In genomic region chr1:171118269-171118684, GRCm38 (mm10) we compare ENCODE assay signal across 7 mouse cellular contexts. TPM values are rescaled to one million over a fixed set of nuclear protein-coding genes. Genes with fewer than 3 reads are reported as not detected.
DNase-seq lines count a peak whose midpoint lies in the region; ATAC-seq and TF ChIP-seq lines count a peak whose summit lies in the region.

No protein-coding gene starts in this region.

- H3K27ac ChIP-seq in layer of hippocampus, adult 2 months, result no peak overlapping the region
- H3K27ac ChIP-seq in lung, embryonic 14.5 days (ENCODE audit: low read depth), result no peak overlapping the region

- peaks cover 4% of the 10 kb centered on the region; the same call in 1 of the 2 replicates for H3K4me1 ChIP-seq in lung, embryonic 14.5 days (ENCODE audit: insufficient read depth)

- H3K9me3 ChIP-seq in lung, embryonic 14.5 days (ENCODE audit: low read depth, low read length), result no peaks in the 10 kb centered on the region

- no peaks in the 10 kb centered on the region for H3K27me3 ChIP-seq in lung, embryonic 14.5 days (ENCODE audit: insufficient read depth, low read length)

- peak; percentile 69 for TF ChIP-seq CTCF in layer of hippocampus, adult 2 months (conservative IDR thresholded peaks at IDR 0.05)
- peak; percentile 76 for TF ChIP-seq CTCF in lung, embryonic 14.5 days (IDR thresholded peaks at IDR 0.05; ENCODE audit: low read depth)

- no peak overlapping the region for H3K4me3 ChIP-seq in layer of hippocampus, adult 2 months
- no peak overlapping the region for H3K4me3 ChIP-seq in lung, embryonic 14.5 days (ENCODE audit: low read depth, low read length)

- peak; percentile 85 for DNase-seq in CD4-positive, CD25-positive, alpha-beta regulatory T cell, adult 2 months (ENCODE audit: low read depth, low spot score)
- DNase-seq in MN1 (ENCODE audit: low spot score), result peak; percentile 92
- DNase-seq in cerebellum, postnatal 36 days, result peak; percentile 38 to 61
- peak; percentile 68 to 71 for DNase-seq in layer of hippocampus, adult 2 months (ENCODE audit: low spot score in 2 of 2)
- peak; percentile 91 for DNase-seq in lung, embryonic 14.5 days
- DNase-seq in retina, embryonic 14.5 days (ENCODE audit: low spot score), result peak; percentile 90

- no peaks in the 10 kb centered on the region for H3K36me3 ChIP-seq in lung, embryonic 14.5 days (ENCODE audit: insufficient read depth)

- peak; percentile 36 for ATAC-seq in granulocyte monocyte progenitor cell, adult 5-6 weeks (replicated peaks; ENCODE audit: poor library complexity, severe bottlenecking)
- no peak for ATAC-seq in lung, embryonic 14.5 days (ENCODE audit: insufficient read depth)

- no peak overlapping the region for H3K9ac ChIP-seq in lung, embryonic 14.5 days

- no peak overlapping the region for H3K4me2 ChIP-seq in lung, embryonic 14.5 days

- 6% methylated on average over 4 of the region's 4 CpGs for WGBS in lung, embryonic 14.5 days

RNA-seq across cellular contexts. Expression of gene Cfap126, which starts 4.6 kb away (rescaled TPM):
- total RNA-seq in granulocyte monocyte progenitor cell, adult 5-6 weeks (2014; fragmentation: Nextera tagmentation), result 1.7 and 3.8 TPM in 2 replicates
- 0.47 and 1.5 TPM in 2 replicates for total RNA-seq in granulocyte monocyte progenitor cell, adult 5-6 weeks (2017)
- 1 to 10 TPM in 1 of 2 experiments, under 1 TPM in 1; 0.76 to 2.4 TPM for total RNA-seq in layer of hippocampus, adult 2 months (2021)
- polyA plus RNA-seq in lung, embryonic 14.5 days (2014; fragmentation: Nextera tagmentation; extraction: Ambion mirVana), result 2.0 and 2.2 TPM in 2 replicates

RNA-seq across cellular contexts. Expression of gene Sdhc, which starts 32.1 kb away (rescaled TPM):
- total RNA-seq in granulocyte monocyte progenitor cell, adult 5-6 weeks (2014; fragmentation: Nextera tagmentation), result 119 and 151 TPM in 2 replicates
- total RNA-seq in granulocyte monocyte progenitor cell, adult 5-6 weeks (2017), result 110 and 112 TPM in 2 replicates
- 100 to 1,000 TPM; 185 to 201 TPM for total RNA-seq in layer of hippocampus, adult 2 months (2021)
- 281 and 304 TPM in 2 replicates for polyA plus RNA-seq in lung, embryonic 14.5 days (2014; fragmentation: Nextera tagmentation; extraction: Ambion mirVana)

RNA-seq across cellular contexts. Expression of gene Mpz, which starts 32.2 kb away (rescaled TPM):
- 2.0 TPM in 1 of 2 replicates, not detected in the other for total RNA-seq in granulocyte monocyte progenitor cell, adult 5-6 weeks (2014; fragmentation: Nextera tagmentation)
- total RNA-seq in granulocyte monocyte progenitor cell, adult 5-6 weeks (2017), result not detected in 2 replicates
- total RNA-seq in layer of hippocampus, adult 2 months (2021), result not detected
- polyA plus RNA-seq in lung, embryonic 14.5 days (2014; fragmentation: Nextera tagmentation; extraction: Ambion mirVana), result 0.24 and 0.49 TPM in 2 replicates

RNA-seq across cellular contexts. Expression of gene Fcgr3, which starts 53.5 kb away (rescaled TPM):
- total RNA-seq in granulocyte monocyte progenitor cell, adult 5-6 weeks (2014; fragmentation: Nextera tagmentation), result 274 and 310 TPM in 2 replicates
- total RNA-seq in granulocyte monocyte progenitor cell, adult 5-6 weeks (2017), result 498 and 520 TPM in 2 replicates
- 10 to 100 TPM; 12.0 to 12.3 TPM for total RNA-seq in layer of hippocampus, adult 2 months (2021)
- polyA plus RNA-seq in lung, embryonic 14.5 days (2014; fragmentation: Nextera tagmentation; extraction: Ambion mirVana), result 10.8 and 14.3 TPM in 2 replicates
